Mouse (Mus musculus): ENCODE data around the gene Kcnh6. TPM values are rescaled to one million over a fixed set of nuclear protein-coding genes. Genes with fewer than 3 reads are reported as not detected.
A peak's percentile ranks its signal among the peaks of the same experiment; 100 is the strongest.
"Not testable (repeated sequence)": the region's sequence is repeated elsewhere in the genome, so short reads cannot be mapped to it uniquely, and the experiment has no call there.

The Kcnh6 gene
- total RNA-seq, 4 experiments from 2014 or later: not detected

DNA sequence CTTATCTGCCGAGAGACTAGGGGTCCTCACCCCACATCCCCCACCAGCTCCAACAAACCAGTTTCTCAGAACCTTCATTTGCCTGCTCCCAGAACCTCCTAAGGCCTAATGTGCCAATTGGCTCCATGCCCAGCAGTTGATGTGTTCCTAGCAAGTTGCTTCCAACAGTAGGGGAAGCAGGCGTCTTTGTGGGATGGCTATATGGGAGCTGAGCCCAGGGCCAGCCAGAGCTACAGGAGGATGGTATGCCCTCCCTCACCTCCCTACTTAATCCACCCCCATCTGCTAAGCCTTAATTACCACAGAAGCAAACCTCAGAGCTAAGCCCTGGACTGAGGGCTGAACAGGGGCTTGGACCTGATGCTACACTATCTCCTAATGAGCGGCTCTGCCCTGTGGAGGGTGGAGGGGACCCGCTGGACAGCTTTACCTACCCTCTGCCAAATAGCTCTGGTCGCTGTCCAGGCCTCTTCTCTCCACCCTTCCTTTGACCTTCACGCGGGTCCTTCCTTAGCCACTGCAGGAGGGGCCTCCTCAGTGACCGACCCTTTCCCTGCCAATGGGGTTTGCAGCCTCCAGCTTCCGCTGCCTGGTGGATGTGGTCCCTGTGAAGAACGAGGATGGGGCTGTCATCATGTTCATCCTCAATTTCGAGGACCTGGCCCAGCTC, 5.8 kb downstream of the Kcnh6 start:
- peak; percentile 27 for DNase-seq (ENCODE audit: low spot score)

DNA sequence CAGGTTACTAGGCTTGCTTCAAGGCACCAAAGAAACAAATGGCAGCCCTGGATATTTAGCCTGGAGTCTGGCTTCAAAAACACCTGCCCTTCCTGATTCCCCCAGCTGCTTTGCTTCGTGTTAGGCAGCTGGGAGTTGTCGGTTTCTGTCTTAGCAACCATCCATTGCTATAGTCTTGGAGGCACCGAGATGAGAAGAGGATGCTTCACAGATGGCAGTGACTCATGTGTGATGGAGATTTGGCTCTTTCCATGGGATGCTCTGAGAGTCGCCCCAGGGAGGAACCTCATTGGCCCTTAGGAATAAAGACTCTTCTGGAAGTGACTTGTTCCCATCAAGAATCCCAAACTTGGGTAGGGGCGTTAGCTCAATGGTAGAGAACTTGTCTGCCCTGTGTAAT, 8.5 kb downstream of the Kcnh6 start:
- DNase-seq (ENCODE audit: low spot score): no peak

DNA sequence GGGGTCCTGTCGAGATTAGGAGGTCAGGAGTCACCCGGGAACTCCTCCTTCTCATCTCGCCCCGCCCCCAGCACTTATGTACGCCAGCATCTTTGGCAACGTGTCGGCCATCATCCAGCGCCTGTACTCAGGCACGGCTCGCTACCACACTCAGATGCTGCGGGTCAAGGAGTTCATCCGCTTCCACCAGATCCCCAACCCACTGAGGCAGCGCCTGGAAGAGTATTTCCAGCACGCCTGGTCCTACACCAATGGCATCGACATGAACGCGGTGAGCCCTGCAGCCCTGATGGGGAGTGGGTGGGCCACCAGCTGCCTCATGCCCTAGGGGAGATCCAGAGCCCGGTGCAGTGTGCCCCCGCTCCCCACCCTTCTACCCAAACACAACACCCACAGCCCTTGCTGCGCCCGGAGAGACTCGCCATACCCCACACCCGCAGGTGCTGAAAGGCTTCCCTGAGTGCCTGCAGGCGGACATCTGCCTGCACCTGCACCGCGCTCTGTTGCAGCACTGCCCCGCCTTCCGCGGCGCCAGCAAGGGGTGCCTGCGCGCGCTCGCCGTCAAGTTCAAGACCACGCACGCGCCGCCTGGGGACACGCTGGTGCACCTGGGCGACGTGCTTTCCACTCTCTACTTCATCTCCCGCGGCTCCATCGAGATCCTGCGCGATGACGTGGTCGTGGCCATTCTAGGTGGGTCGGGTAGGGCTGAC, 12.3 kb downstream of the Kcnh6 start:
- DNase-seq (ENCODE audit: low spot score): no peak

DNA sequence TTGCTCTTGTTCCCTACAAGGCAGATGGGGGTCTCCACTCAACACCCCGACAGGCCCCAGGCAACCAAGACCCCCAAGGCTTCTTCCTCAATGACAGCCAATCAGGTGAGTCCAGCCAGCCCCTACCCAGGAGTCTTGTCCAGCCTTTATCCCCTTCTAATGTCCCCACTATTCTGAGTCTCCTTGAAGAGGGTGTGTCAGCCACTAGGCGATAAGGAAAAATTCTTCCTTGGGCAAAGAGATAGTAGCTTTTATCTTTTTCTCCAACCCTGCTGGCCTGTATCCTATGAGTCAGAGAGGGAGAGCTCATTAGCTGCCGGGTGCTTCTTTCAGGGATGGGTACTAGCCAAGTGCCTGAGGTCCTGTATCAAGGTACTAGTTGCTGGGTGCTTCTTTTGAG, 17.9 kb downstream of the Kcnh6 start:
- no peak for DNase-seq (ENCODE audit: low spot score)

DNA sequence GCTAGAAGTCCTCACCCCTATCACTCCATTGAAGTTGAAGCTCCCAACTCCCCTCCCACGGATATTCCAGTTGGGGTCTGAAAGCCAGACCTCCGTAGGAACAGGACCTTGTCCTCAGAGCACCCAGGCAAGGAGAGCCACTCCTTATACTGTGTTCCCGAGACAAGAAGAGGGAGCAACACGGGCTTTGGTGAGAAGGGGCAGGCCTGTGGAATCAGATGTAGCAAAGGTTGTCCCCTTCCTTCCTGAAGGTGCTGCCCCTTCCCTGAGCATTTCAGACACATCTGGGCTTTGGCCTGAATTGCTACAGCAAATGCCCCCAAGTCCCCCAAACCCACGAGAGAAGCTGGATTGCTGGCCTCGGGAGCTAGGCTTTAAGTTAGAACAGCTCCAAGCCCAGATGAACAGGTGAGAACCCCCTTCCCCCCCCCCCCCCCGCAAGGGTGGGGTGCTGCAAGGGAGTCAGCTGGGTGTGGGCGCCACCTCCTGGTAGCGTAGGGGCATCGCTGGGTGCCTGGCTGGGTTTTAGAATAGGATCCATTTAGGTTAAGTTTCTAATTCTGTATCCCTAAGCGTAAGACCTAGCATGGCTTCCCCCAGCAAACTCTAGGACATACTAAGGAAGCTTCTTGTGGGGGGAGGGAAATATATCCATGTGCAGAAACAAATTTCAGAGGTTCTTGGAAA, 18.7 kb downstream of the Kcnh6 start:
- peak; percentile 28 for DNase-seq (ENCODE audit: low spot score)

DNA sequence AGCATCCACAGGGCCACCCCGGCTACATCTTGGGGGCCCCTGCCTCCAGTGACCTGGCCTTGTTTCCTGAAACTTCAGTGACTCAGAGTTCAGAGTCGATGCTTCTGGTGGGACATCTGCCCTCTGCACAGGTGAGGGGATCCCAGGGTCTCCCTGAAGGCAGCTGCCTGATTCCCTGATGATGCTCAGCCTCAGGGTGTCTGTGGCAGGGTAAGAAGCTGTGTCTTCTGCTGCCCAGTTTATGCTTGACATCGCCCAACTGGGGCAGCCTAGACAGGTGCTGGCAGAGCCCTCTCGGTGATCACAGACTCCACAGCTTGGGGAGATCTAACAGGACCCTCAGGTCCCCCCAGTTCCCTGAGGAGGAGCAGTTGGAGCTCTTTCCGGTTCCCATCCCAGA, 19.7 kb downstream of the Kcnh6 start:
- DNase-seq (ENCODE audit: low spot score): no peak

GRCm38 (mm10) chr11:106032074-106032473, 24.1 kb downstream of the Kcnh6 start:
- not testable (repeated sequence) for DNase-seq (ENCODE audit: low spot score)

- DNase-seq (ENCODE audit: low spot score): no peak
These were observed 25.6 kb downstream of the Kcnh6 start for GRCm38 (mm10) chr11:106033491-106033919.

- DNase-seq (ENCODE audit: low spot score): no peak
These were observed 27.1 kb downstream of the Kcnh6 start for GRCm38 (mm10) chr11:106034986-106035385.

GRCm38 (mm10) chr11:106036548-106037417, 28.9 kb downstream of the Kcnh6 start, which contains the start of gene Dcaf7:
Gene Dcaf7 (plus strand): TSS chr11:106036872.
- DNase-seq (ENCODE audit: low spot score): peak; percentile 99

DNA sequence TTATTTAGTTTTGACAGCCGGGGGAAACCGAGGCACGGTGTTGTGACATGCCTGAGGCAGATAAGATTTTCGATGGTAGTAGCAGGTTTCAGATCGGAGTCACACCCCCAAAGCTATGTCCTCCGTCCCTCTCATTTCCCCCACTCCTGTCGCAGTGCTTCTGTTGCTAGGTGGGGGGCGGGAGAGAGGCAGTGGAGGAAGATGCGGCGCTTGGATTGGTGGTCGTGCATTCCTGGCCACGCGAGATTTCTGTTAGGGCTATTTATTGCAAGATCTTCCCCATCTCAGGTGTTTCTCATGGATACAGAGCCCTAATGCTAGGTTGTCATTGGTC, 29.5 kb downstream of the Kcnh6 start:
- no peak for DNase-seq (ENCODE audit: low spot score)

GRCm38 (mm10) chr11:106044349-106044748, 36.4 kb downstream of the Kcnh6 start:
- DNase-seq (ENCODE audit: low spot score): no peak

DNA sequence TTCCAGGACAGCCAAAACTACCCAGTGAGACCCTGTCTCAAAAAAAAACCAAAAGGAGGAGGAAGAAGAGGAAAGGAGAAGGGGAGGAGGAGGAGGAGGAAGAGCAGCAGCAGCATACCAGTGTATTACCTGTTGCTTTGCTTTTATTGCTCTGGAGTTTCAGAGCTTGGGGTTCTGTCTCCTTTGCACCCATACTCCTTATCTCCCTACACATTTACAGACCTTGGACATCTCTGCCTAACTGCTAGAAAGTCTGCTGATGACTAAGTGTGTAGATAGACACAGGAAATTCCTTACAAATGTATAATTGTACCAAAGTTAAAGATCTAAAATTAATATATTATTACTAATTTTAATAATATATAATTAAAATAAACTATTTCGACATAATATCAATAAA, 37.3 kb downstream of the Kcnh6 start:
- DNase-seq (ENCODE audit: low spot score): no peak

GRCm38 (mm10) chr11:106045780-106046179, 37.9 kb downstream of the Kcnh6 start:
- no peak for DNase-seq (ENCODE audit: low spot score)

DNA sequence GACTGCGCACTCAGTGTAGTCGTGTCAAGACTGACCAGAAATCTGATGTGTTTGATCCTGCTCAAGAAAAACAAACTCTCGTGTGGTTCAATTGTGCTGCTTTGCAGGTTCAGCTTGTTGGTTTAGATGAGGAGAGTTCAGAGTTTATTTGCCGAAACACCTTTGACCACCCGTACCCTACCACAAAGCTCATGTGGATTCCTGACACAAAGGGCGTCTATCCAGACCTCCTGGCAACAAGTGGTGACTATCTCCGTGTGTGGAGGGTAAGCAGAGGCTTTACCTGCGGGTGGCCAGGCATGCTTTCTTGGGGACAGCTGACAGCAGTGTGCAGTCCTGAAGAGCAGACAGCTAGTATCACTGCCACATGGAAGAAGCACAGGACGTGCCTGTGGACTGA, 38.7 kb downstream of the Kcnh6 start:
- DNase-seq (ENCODE audit: low spot score): no peak

DNA sequence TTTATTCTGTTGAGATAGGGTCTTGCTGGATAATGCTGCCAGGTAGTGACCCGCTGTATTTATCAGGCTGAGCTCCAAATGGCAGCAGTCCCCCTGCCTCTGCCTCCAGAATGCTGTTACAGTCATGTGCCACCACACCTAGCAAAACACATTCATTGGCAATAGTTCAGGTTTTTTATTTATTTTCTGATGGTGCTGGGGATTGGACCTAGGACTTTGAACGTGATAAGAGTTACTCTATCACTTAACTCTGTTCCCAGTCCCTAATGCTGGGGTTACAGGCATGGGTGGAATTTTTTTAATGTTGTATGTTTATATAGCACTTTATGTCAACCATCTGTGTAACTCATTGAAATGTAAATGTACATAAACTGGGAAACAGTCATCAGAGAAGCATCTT, 46.0 kb downstream of the Kcnh6 start:
- no peak for DNase-seq (ENCODE audit: low spot score)

- DNase-seq (ENCODE audit: low spot score): no peak
These were observed 46.7 kb downstream of the Kcnh6 start for GRCm38 (mm10) chr11:106054600-106054999.

DNA sequence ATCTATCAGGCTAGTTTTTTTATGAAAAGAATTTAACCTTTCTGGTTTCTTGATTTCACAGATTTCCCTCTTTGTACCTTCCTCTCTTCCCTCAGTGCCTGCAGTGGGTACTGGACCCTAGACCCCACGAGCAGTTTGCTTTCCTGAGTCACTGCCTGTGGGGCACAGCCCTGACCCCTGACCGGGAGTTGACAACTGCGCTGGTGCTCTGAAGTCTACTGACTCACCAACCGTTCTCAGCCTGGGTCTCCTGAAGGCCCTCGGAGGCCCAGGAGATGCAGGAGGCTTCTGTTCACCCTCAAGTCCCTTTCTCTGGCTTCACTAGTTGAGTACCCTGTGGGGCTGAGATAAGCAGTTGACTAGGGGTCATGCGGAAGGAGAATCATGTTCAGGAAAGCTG, 47.4 kb downstream of the Kcnh6 start:
- no peak for DNase-seq (ENCODE audit: low spot score)

- no peak for DNase-seq (ENCODE audit: low spot score)
These were observed 49.0 kb downstream of the Kcnh6 start for GRCm38 (mm10) chr11:106056819-106057491.

- no peak for DNase-seq (ENCODE audit: low spot score)
These were observed 50.1 kb downstream of the Kcnh6 start for GRCm38 (mm10) chr11:106058020-106058419.

- DNase-seq (ENCODE audit: low spot score): no peak
These were observed 52.6 kb downstream of the Kcnh6 start for GRCm38 (mm10) chr11:106060549-106060948.

Measured in heart, adult 8-10 months (tissue).